Mouse (Mus musculus) forebrain, embryonic 12.5 days (tissue): ENCODE measurements at regions not wholly inside any gene's neighbourhood (a gene's known extent, or its start where the extent isn't known, plus 50 kb on each side); places are given as distances from the start of the nearest gene placed in this dataset.

ENCODE experiments used
- ATAC-seq: fragments of 200-750 bp; cut with Nextera tagmentation; 2 replicates; pipeline ENCODE4 v1.8.0; 2017; ENCODE audit warnings: moderate TSS enrichment; ENCODE audit not compliant: low FRiP score
- H3K27ac ChIP-seq: fragments of 300-500 bp; sonication (generic); 2 replicates; pipeline ENCODE4 v1.5.1; 2016; ENCODE audit warnings: mild to moderate bottlenecking
- H3K27me3 ChIP-seq: fragments of 300-500 bp; sonication (generic); 2 replicates; pipeline ENCODE4 v1.6.1; 2016; ENCODE audit warnings: mild to moderate bottlenecking
- H3K36me3 ChIP-seq: fragments of 300-500 bp; sonication (generic); replicated peaks from 2 replicates; pipeline ENCODE4 v1.6.1; 2016; ENCODE audit warnings: mild to moderate bottlenecking
- H3K4me1 ChIP-seq: fragments of 300-500 bp; sonication (generic); 2 replicates; pipeline ENCODE4 v1.6.1; 2016
- H3K4me2 ChIP-seq: fragments of 300-500 bp; sonication (generic); 2 replicates; pipeline ENCODE4 v1.6.1; 2016; ENCODE audit warnings: mild to moderate bottlenecking, moderate library complexity
- H3K4me3 ChIP-seq: fragments of 300-500 bp; sonication (generic); replicated peaks from 2 replicates; pipeline ENCODE4 v1.5.1; 2016; ENCODE audit warnings: mild to moderate bottlenecking
- H3K9ac ChIP-seq: fragments of 300-500 bp; sonication (generic); 2 replicates; pipeline ENCODE4 v1.6.1; 2016; ENCODE audit warnings: mild to moderate bottlenecking
- H3K9me3 ChIP-seq: fragments of 300-500 bp; sonication (generic); 2 replicates; pipeline ENCODE4 v1.6.1; 2016
- WGBS: fragments of 180-500 bp; shearing (Covaris S2); methylation state at CpG from one replicate; pipeline ENCODE4 v1.1.7; 2016; 5-methylcytosine and 5-hydroxymethylcytosine counted together

DNA sequence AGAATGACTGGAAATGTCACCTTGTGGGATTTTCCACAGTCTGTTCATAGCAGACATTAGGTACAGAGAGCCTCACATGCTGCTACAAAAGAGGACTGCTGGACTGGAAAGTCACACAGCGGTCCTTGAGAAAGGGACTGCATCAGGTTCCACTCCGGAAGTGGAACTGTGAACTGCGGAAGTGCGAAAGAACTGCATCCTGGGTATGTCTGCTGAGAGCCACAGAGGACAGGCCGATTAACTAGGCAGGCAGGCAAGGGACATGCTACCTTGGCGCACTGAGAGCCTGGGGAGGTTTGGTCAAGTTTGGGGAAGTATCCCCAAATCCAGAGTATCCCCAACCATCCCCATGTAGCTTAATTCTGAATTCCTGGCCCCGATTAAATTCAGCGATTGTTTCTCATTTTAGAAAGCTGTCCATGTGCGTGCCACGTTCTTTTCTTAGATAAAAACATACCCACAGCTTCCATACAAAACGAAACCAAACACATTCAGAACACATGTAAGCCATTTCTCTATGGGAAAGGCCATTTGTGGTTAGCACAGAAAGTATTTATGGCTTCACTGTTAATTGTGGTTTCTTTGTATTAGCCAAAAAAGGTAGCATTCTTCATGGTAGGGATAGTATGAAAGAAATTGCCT lies 552.2 kb downstream of the Plcl1 start:
- Histone ChIP-seq H3K27me3 (no peaks in the 10 kb centered on the region), H3K9me3 (no peaks in the 10 kb centered on the region), H3K4me2 (no peak overlapping the region), H3K9ac (no peak overlapping the region), H3K4me1 (no peaks in the 10 kb centered on the region), H3K4me3 (no peak overlapping the region), H3K27ac (no peak overlapping the region), H3K36me3 (no peaks in the 10 kb centered on the region)
- 81% methylated on average over 11 of the region's 11 CpGs for WGBS
- no peak for ATAC-seq

DNA sequence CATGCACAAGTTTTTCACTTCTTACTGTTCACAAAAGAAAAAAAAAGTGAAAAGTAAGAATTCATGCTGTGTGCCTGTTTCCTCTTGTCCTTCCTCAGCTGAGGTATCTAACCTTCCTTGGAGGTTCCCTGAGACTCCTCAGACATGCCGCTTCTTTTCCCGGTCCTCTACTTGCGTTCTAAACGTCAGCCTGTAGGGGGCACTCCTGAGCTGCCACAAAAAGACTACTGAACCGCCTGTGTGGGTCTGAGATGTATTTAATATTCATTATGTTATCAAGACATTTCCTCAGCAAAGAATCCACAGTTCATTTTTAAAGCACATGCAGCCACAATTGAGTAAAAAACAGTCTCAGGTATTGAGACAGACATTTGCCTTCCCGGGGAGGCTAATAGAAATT lies 554.6 kb downstream of the Plcl1 start:
- Histone ChIP-seq H3K4me1 (no peaks in the 10 kb centered on the region), H3K9me3 (no peaks in the 10 kb centered on the region), H3K9ac (no peak overlapping the region), H3K36me3 (no peaks in the 10 kb centered on the region), H3K4me2 (no peak overlapping the region), H3K4me3 (no peak overlapping the region), H3K27ac (no peak overlapping the region), H3K27me3 (no peaks in the 10 kb centered on the region)
- 0 out of 2 replicates have a peak, but pooled peaks have one; percentile 61 for ATAC-seq
- 18% methylated on average over 6 of the region's 6 CpGs for WGBS

DNA sequence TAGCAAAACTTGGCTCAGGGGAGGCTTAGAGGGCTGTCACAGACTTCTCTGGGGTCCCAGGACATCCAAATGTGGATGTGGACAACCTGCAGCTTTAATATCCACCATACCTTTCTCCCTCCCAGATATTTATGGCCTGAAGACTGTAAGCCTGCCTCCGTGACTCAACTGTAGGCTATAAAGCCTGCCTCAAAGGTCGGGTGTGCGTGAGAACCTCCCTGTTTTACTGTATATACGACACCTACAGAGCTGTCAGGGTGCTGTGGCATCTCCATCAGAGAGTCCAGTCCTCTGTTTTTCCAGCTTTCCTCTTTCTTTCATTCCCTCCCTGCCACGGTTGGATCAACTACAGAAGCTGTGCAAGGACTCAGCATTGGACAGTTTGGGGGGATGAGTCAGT lies 558.1 kb downstream of the Plcl1 start:
- no peak overlapping the region for H3K27ac ChIP-seq
- no peaks in the 10 kb centered on the region for H3K4me1 ChIP-seq
- no peaks in the 10 kb centered on the region for H3K27me3 ChIP-seq
- H3K36me3 ChIP-seq: no peaks in the 10 kb centered on the region
- no peak overlapping the region for H3K4me3 ChIP-seq
- no peak overlapping the region for H3K4me2 ChIP-seq
- H3K9me3 ChIP-seq: no peaks in the 10 kb centered on the region
- 89% methylated on average over 5 of the region's 5 CpGs for WGBS
- ATAC-seq: no peak
- H3K9ac ChIP-seq: no peak overlapping the region

DNA sequence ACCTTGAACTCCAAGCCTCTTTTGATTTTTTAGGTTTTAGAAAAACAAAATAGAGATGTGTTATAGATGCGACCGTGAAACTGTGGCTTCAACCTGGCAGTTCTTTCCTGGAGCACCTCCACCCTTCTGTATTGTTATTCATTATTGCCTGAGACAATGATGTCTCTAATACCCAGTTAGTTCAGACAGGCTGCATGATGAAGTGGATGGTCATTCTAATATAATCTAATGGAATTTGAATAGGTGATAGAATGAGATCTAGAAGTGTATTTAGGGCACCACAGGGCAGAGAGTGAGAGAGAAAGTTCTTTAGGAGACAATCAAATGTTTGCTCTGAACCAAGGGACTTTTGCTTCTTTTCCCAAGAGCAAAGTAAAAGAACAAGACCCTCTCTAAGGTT lies 560.6 kb downstream of the Plcl1 start:
- no peak overlapping the region for H3K9ac ChIP-seq
- no peaks in the 10 kb centered on the region for H3K27me3 ChIP-seq
- WGBS: 81% methylated on average over 2 of the region's 2 CpGs
- no peak overlapping the region for H3K4me3 ChIP-seq
- H3K9me3 ChIP-seq: no peaks in the 10 kb centered on the region
- no peak overlapping the region for H3K27ac ChIP-seq
- no peaks in the 10 kb centered on the region for H3K36me3 ChIP-seq
- no peak overlapping the region for H3K4me2 ChIP-seq
- ATAC-seq: no peak
- H3K4me1 ChIP-seq: no peaks in the 10 kb centered on the region

DNA sequence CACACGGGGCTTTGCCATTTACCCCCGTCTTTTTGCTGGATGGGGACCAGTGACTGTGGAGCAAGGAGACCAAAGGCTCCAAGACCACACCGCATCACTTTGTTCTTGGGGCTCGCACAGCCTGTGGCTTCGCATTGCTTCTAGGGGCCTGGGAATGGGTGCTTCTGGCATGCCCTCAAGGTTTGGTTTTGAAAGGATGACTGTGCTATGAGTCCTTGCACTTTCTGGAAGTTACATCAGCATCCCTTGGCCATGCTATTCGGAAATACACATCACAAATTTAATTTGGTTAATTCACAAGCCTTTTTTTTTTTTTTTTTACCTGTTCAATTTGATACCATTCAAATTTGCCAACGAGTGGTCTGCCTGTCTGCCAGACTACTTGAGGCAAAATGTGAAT lies 562.1 kb downstream of the Plcl1 start:
- H3K27me3 ChIP-seq: no peaks in the 10 kb centered on the region
- ATAC-seq: no peak
- no peak overlapping the region for H3K4me2 ChIP-seq
- H3K9me3 ChIP-seq: no peaks in the 10 kb centered on the region
- 92% methylated on average over 7 of the region's 7 CpGs for WGBS
- H3K9ac ChIP-seq: no peak overlapping the region
- H3K27ac ChIP-seq: no peak overlapping the region
- H3K4me3 ChIP-seq: no peak overlapping the region
- H3K36me3 ChIP-seq: no peaks in the 10 kb centered on the region
- H3K4me1 ChIP-seq: no peaks in the 10 kb centered on the region

DNA sequence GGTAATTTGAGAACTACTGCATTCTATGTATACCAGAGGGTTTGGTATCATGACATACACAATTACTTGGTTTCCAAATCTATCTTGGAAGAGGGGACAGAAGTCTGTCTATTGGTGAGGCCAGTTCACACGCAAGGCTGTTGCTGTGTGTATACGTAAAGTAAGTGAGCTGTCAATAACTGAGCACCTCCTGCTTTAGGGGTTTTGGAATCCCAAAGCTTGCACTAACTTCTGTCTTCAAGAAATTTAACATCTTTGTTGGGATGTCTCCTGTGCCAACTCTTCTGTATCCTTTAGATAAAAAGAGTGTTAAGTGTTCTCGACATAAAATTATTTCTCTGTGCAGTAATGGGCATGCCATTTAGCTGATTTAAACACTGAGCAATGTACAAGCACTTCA lies 572.1 kb downstream of the Plcl1 start:
- Histone ChIP-seq H3K9me3 (no peaks in the 10 kb centered on the region), H3K4me2 (no peak overlapping the region), H3K27ac (no peak overlapping the region), H3K4me1 (no peaks in the 10 kb centered on the region), H3K9ac (no peak overlapping the region), H3K27me3 (no peaks in the 10 kb centered on the region), H3K36me3 (no peaks in the 10 kb centered on the region), H3K4me3 (no peak overlapping the region)
- 89% methylated on average over 3 of the region's 3 CpGs for WGBS
- no peak for ATAC-seq

DNA sequence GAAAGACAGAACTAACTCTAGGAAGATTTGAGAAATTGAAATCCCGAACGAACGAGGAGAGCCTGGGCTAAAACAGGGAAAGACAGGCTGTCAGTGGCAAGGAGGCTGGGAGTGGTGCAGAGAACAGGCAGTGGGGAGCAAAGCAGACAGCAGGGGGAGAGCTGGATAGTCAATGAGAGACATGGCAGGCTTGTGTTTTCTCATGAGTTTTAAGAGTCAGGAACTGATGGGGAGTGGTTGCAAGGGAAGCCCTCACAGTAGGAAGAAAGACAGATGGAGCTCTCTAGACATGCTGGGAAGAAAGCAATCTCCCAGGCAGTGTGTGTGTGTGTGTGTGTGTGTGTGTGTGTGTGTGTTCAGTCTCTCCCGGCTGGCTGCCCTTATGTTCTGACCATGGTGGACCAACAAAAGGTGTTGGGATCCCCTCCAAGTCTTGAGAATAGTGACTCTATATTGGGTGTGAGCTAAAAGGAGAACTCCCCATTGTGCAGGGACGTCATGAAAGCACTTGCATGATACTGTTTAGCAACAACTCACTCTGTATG lies 577.9 kb downstream of the Plcl1 start:
- no peaks in the 10 kb centered on the region for H3K4me1 ChIP-seq
- H3K9ac ChIP-seq: no peak overlapping the region
- H3K27ac ChIP-seq: no peak overlapping the region
- ATAC-seq: no peak
- H3K36me3 ChIP-seq: no peaks in the 10 kb centered on the region
- WGBS: 73% methylated on average over 5 of the region's 5 CpGs
- H3K4me2 ChIP-seq: no peak overlapping the region
- H3K4me3 ChIP-seq: no peak overlapping the region
- H3K27me3 ChIP-seq: no peaks in the 10 kb centered on the region
- H3K9me3 ChIP-seq: no peaks in the 10 kb centered on the region

DNA sequence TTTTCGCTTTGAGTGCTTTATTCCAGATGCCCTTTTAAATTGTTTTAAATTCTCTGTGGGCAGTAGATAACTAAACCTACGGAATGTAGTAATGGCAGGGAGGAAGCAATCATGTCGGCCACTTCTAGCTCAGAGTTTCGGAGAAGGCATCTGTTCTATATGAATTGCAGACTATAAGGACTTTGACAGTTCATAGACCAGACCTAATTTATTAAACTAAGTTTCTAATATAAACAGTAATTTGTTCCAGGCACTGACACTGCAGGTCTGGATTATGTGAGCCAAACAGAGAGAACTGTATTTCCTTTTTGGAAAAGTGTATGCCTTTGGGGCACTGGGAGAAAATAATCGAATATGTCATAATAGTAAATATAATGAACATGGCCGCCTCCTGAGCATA lies 591.4 kb downstream of the Plcl1 start:
- H3K27ac ChIP-seq: no peak overlapping the region
- no peaks in the 10 kb centered on the region for H3K9me3 ChIP-seq
- no peak overlapping the region for H3K4me2 ChIP-seq
- H3K4me3 ChIP-seq: no peak overlapping the region
- H3K4me1 ChIP-seq: no peaks in the 10 kb centered on the region
- no peak for ATAC-seq
- 86% methylated on average over 6 of the region's 6 CpGs for WGBS
- no peak overlapping the region for H3K9ac ChIP-seq
- H3K36me3 ChIP-seq: no peaks in the 10 kb centered on the region
- H3K27me3 ChIP-seq: no peaks in the 10 kb centered on the region
